Mouse (Mus musculus): ENCODE measurements at regions not wholly inside any gene's neighbourhood (a gene's known extent, or its start where the extent isn't known, plus 50 kb on each side); places are given as distances from the start of the nearest gene placed in this dataset.

- TF ChIP-seq POLR2A (IDR thresholded peaks at IDR 0.05; ENCODE audit: low read depth, low read length) (no peak), CTCF (IDR thresholded peaks at IDR 0.05; ENCODE audit: borderline replicate concordance, insufficient read depth, low read length) (no peak)
Measured at GRCm38 (mm10) chr8:50373790-50374189, 1530.0 kb upstream of the Tenm3 start.

All from embryonic fibroblast, embryonic 13.5 days (primary cell).